Mouse (Mus musculus) spleen, embryonic (tissue): ENCODE data around the gene Ly6g5c.

Source experiments
- CTCF ChIA-PET: fragments of 350-600 bp; sonication (Branson Sonifier 250); formaldehyde crosslinking; loops from one replicate; lab custom pipeline; 2022; lab: Charles Lee

Ly6g5c gene

GRCm38 (mm10) chr17:35080248-35080647 is 27.8 kb upstream of the Ly6g5c start:
- CTCF ChIA-PET: no interaction called here

- CTCF ChIA-PET: no interaction called here
Measured at GRCm38 (mm10) chr17:35080710-35081109, 27.4 kb upstream of the Ly6g5c start.

GRCm38 (mm10) chr17:35082841-35083576 is 25.1 kb upstream of the Ly6g5c start:
- CTCF ChIA-PET: no interaction called here

- CTCF ChIA-PET: interaction anchor here (0.7 kb wide), 1 partner anchor 102 kb away, joined by 10 read pairs; the partner anchor contains the start of gene Lsm2
Measured at GRCm38 (mm10) chr17:35083929-35084497, 24.1 kb upstream of the Ly6g5c start.

- CTCF ChIA-PET: interaction anchor here (0.6 kb wide), 1 partner anchor 960 kb away, joined by 3 read pairs; no protein-coding TSS in a partner anchor
Measured at GRCm38 (mm10) chr17:35085208-35085865, 22.7 kb upstream of the Ly6g5c start, which contains the start of gene Ly6g6f. Gene Ly6g6f (minus strand): TSS chr17:35085610.

- CTCF ChIA-PET: interaction anchor here (0.7 kb wide), 1 partner anchor 82 kb away, joined by 4 read pairs; no protein-coding TSS in a partner anchor
Measured at GRCm38 (mm10) chr17:35088151-35088550, 19.9 kb upstream of the Ly6g5c start.

- CTCF ChIA-PET: interaction anchor here (0.6 kb wide), 1 partner anchor 141 kb away, joined by 3 read pairs; no protein-coding TSS in a partner anchor
Measured at GRCm38 (mm10) chr17:35088825-35089644, 19.0 kb upstream of the Ly6g5c start, which contains the start of gene Abhd16a. Gene Abhd16a (plus strand): TSS chr17:35089263.

GRCm38 (mm10) chr17:35090166-35090932 is 17.7 kb upstream of the Ly6g5c start:
- CTCF ChIA-PET: interaction anchor here (0.6 kb wide), 1 partner anchor 41 kb away, joined by 3 read pairs; the partner anchor contains the start of gene Clic1

- CTCF ChIA-PET: no interaction called here
Measured at GRCm38 (mm10) chr17:35092403-35093198, 15.5 kb upstream of the Ly6g5c start.

GRCm38 (mm10) chr17:35094475-35095365 is 13.4 kb upstream of the Ly6g5c start:
- CTCF ChIA-PET: interaction anchor here (0.6 to 0.7 kb wide), 3 partner anchors 34 to 483 kb away, joined by 4 to 11 read pairs (median 6); no protein-coding TSS in a partner anchor

GRCm38 (mm10) chr17:35096597-35096996 is 11.5 kb upstream of the Ly6g5c start:
- CTCF ChIA-PET: no interaction called here

- CTCF ChIA-PET: no interaction called here
Measured at GRCm38 (mm10) chr17:35097164-35097655, 10.9 kb upstream of the Ly6g5c start.

GRCm38 (mm10) chr17:35100196-35100765 is 7.8 kb upstream of the Ly6g5c start:
- CTCF ChIA-PET: no interaction called here

- CTCF ChIA-PET: interaction anchor here (0.5 to 1.0 kb wide), 2 partner anchors 36 to 100 kb away, joined by 3 to 5 read pairs; no protein-coding TSS in a partner anchor
Measured at GRCm38 (mm10) chr17:35101161-35101560, 6.9 kb upstream of the Ly6g5c start.

GRCm38 (mm10) chr17:35102299-35102698 is 5.8 kb upstream of the Ly6g5c start:
- CTCF ChIA-PET: no interaction called here

GRCm38 (mm10) chr17:35103221-35103690 is 4.8 kb upstream of the Ly6g5c start:
- CTCF ChIA-PET: no interaction called here

- CTCF ChIA-PET: no interaction called here
Measured at GRCm38 (mm10) chr17:35104079-35104478, 4.0 kb upstream of the Ly6g5c start.

- CTCF ChIA-PET: no interaction called here
Measured at GRCm38 (mm10) chr17:35104754-35105153, 3.3 kb upstream of the Ly6g5c start.
